Mouse (Mus musculus): ENCODE data around the gene Dhx35. TPM values are rescaled to one million over a fixed set of nuclear protein-coding genes. Genes with fewer than 3 reads are reported as not detected.

Gene Dhx35
- polyA plus RNA-seq, 1 experiment from 2014 or later = 2.9 TPM

GRCm38 (mm10) chr2:158770126-158770757 is 24.4 kb upstream of the Dhx35 start:
- ATAC-seq (ENCODE audit: low read depth) = no peak
- Histone ChIP-seq H3K4me2 (ENCODE audit: low read depth, low read length) (peak overlapping the region; percentile 97), H3K4me1 (ENCODE audit: control insufficient read depth, low read depth, low read length) (peaks cover 42% of the 10 kb centered on the region), H3K4me3 (ENCODE audit: low read depth, low read length) (peak overlapping the region; percentile 74), H3K27ac (ENCODE audit: low read length) (no peak overlapping the region), H3K27me3 (ENCODE audit: control insufficient read depth, insufficient read depth, low read depth, low read length) (no peaks in the 10 kb centered on the region), H3K36me3 (ENCODE audit: control insufficient read depth, insufficient read depth) (peaks cover 5% of the 10 kb centered on the region), H3K9ac (ENCODE audit: low read depth, low read length) (peak overlapping the region; percentile 9; the same call in 1 of the 2 replicates), H3K9me3 (replicated peaks; ENCODE audit: control insufficient read depth, low read length) (no peaks in the 10 kb centered on the region)
- 58% methylated on average over 13 of the region's 13 CpGs for WGBS (ENCODE audit: insufficient replicate concordance)

GRCm38 (mm10) chr2:158771066-158771763 is 23.4 kb upstream of the Dhx35 start:
- peak overlapping the region; percentile 22; the same call in 1 of the 2 replicates for H3K9ac ChIP-seq (ENCODE audit: low read depth, low read length)
- peaks cover 42% of the 10 kb centered on the region for H3K4me1 ChIP-seq (ENCODE audit: control insufficient read depth, low read depth, low read length)
- H3K27me3 ChIP-seq (ENCODE audit: control insufficient read depth, insufficient read depth, low read depth, low read length) = no peaks in the 10 kb centered on the region
- ATAC-seq (ENCODE audit: low read depth) = no peak
- H3K27ac ChIP-seq (ENCODE audit: low read length) = no peak overlapping the region
- H3K4me3 ChIP-seq (ENCODE audit: low read depth, low read length) = peak overlapping the region; percentile 74
- 71% methylated on average over 11 of the region's 11 CpGs for WGBS (ENCODE audit: insufficient replicate concordance)
- no peaks in the 10 kb centered on the region for H3K9me3 ChIP-seq (replicated peaks; ENCODE audit: control insufficient read depth, low read length)
- H3K4me2 ChIP-seq (ENCODE audit: low read depth, low read length) = peak overlapping the region; percentile 97
- peaks cover 5% of the 10 kb centered on the region for H3K36me3 ChIP-seq (ENCODE audit: control insufficient read depth, insufficient read depth)

GRCm38 (mm10) chr2:158772808-158773207 is 21.8 kb upstream of the Dhx35 start:
- H3K27me3 ChIP-seq (ENCODE audit: control insufficient read depth, insufficient read depth, low read depth, low read length) = no peaks in the 10 kb centered on the region
- H3K9ac ChIP-seq (ENCODE audit: low read depth, low read length) = no peak overlapping the region
- ATAC-seq (ENCODE audit: low read depth) = no peak
- no peak overlapping the region for H3K4me2 ChIP-seq (ENCODE audit: low read depth, low read length)
- peaks cover 48% of the 10 kb centered on the region for H3K4me1 ChIP-seq (ENCODE audit: control insufficient read depth, low read depth, low read length)
- H3K27ac ChIP-seq (ENCODE audit: low read length) = no peak overlapping the region
- 80% methylated on average over 13 of the region's 13 CpGs for WGBS (ENCODE audit: insufficient replicate concordance)
- H3K9me3 ChIP-seq (replicated peaks; ENCODE audit: control insufficient read depth, low read length) = no peaks in the 10 kb centered on the region
- peaks cover 5% of the 10 kb centered on the region for H3K36me3 ChIP-seq (ENCODE audit: control insufficient read depth, insufficient read depth)
- no peak overlapping the region for H3K4me3 ChIP-seq (ENCODE audit: low read depth, low read length)

- no peak for ATAC-seq (ENCODE audit: low read depth)
Measured at GRCm38 (mm10) chr2:158774886-158775285, 19.7 kb upstream of the Dhx35 start.

GRCm38 (mm10) chr2:158776716-158777115 is 17.9 kb upstream of the Dhx35 start:
- no peak overlapping the region for H3K4me3 ChIP-seq (ENCODE audit: low read depth, low read length)
- WGBS (ENCODE audit: insufficient replicate concordance) = 88% methylated on average over 4 of the region's 4 CpGs
- ATAC-seq (ENCODE audit: low read depth) = no peak
- H3K9ac ChIP-seq (ENCODE audit: low read depth, low read length) = no peak overlapping the region
- peaks cover 29% of the 10 kb centered on the region for H3K36me3 ChIP-seq (ENCODE audit: control insufficient read depth, insufficient read depth)
- H3K4me1 ChIP-seq (ENCODE audit: control insufficient read depth, low read depth, low read length) = peaks cover 20% of the 10 kb centered on the region
- no peaks in the 10 kb centered on the region for H3K27me3 ChIP-seq (ENCODE audit: control insufficient read depth, insufficient read depth, low read depth, low read length)
- H3K9me3 ChIP-seq (replicated peaks; ENCODE audit: control insufficient read depth, low read length) = no peaks in the 10 kb centered on the region
- no peak overlapping the region for H3K27ac ChIP-seq (ENCODE audit: low read length)
- no peak overlapping the region for H3K4me2 ChIP-seq (ENCODE audit: low read depth, low read length)

More at GRCm38 (mm10) chr2:158774886-158775285, 19.7 kb upstream of the Dhx35 start:
- Histone ChIP-seq H3K27ac (ENCODE audit: low read length) (no peak overlapping the region), H3K4me3 (ENCODE audit: low read depth, low read length) (no peak overlapping the region), H3K27me3 (ENCODE audit: control insufficient read depth, insufficient read depth, low read depth, low read length) (no peaks in the 10 kb centered on the region), H3K4me1 (ENCODE audit: control insufficient read depth, low read depth, low read length) (peaks cover 37% of the 10 kb centered on the region), H3K36me3 (ENCODE audit: control insufficient read depth, insufficient read depth) (peaks cover 11% of the 10 kb centered on the region), H3K4me2 (ENCODE audit: low read depth, low read length) (no peak overlapping the region), H3K9ac (ENCODE audit: low read depth, low read length) (no peak overlapping the region), H3K9me3 (replicated peaks; ENCODE audit: control insufficient read depth, low read length) (no peaks in the 10 kb centered on the region)
- WGBS (ENCODE audit: insufficient replicate concordance) = 55% methylated on average over 8 of the region's 8 CpGs

- Histone ChIP-seq H3K36me3 (ENCODE audit: control insufficient read depth, insufficient read depth) (peaks cover 31% of the 10 kb centered on the region), H3K27ac (ENCODE audit: low read length) (no peak overlapping the region), H3K9me3 (replicated peaks; ENCODE audit: control insufficient read depth, low read length) (no peaks in the 10 kb centered on the region), H3K4me1 (ENCODE audit: control insufficient read depth, low read depth, low read length) (peaks cover 16% of the 10 kb centered on the region), H3K27me3 (ENCODE audit: control insufficient read depth, insufficient read depth, low read depth, low read length) (no peaks in the 10 kb centered on the region), H3K9ac (ENCODE audit: low read depth, low read length) (no peak overlapping the region), H3K4me2 (ENCODE audit: low read depth, low read length) (no peak overlapping the region), H3K4me3 (ENCODE audit: low read depth, low read length) (no peak overlapping the region)
- WGBS (ENCODE audit: insufficient replicate concordance) = 47% methylated on average over 6 of the region's 6 CpGs
- no peak for ATAC-seq (ENCODE audit: low read depth)
Measured at GRCm38 (mm10) chr2:158777490-158777889, 17.1 kb upstream of the Dhx35 start.

- Histone ChIP-seq H3K4me2 (ENCODE audit: low read depth, low read length) (no peak overlapping the region), H3K27me3 (ENCODE audit: control insufficient read depth, insufficient read depth, low read depth, low read length) (no peaks in the 10 kb centered on the region), H3K9ac (ENCODE audit: low read depth, low read length) (no peak overlapping the region), H3K4me3 (ENCODE audit: low read depth, low read length) (no peak overlapping the region), H3K27ac (ENCODE audit: low read length) (no peak overlapping the region), H3K9me3 (replicated peaks; ENCODE audit: control insufficient read depth, low read length) (no peaks in the 10 kb centered on the region), H3K36me3 (ENCODE audit: control insufficient read depth, insufficient read depth) (peaks cover 32% of the 10 kb centered on the region), H3K4me1 (ENCODE audit: control insufficient read depth, low read depth, low read length) (peaks cover 16% of the 10 kb centered on the region)
- ATAC-seq (ENCODE audit: low read depth) = no peak
- 81% methylated on average over 7 of the region's 7 CpGs for WGBS (ENCODE audit: insufficient replicate concordance)
Measured at GRCm38 (mm10) chr2:158778349-158778748, 16.3 kb upstream of the Dhx35 start.

GRCm38 (mm10) chr2:158781126-158781525 is 13.5 kb upstream of the Dhx35 start:
- Histone ChIP-seq H3K9me3 (replicated peaks; ENCODE audit: control insufficient read depth, low read length) (no peaks in the 10 kb centered on the region), H3K4me3 (ENCODE audit: low read depth, low read length) (no peak overlapping the region), H3K27ac (ENCODE audit: low read length) (no peak overlapping the region), H3K27me3 (ENCODE audit: control insufficient read depth, insufficient read depth, low read depth, low read length) (no peaks in the 10 kb centered on the region), H3K4me2 (ENCODE audit: low read depth, low read length) (no peak overlapping the region), H3K4me1 (ENCODE audit: control insufficient read depth, low read depth, low read length) (peaks cover 10% of the 10 kb centered on the region), H3K9ac (ENCODE audit: low read depth, low read length) (no peak overlapping the region), H3K36me3 (ENCODE audit: control insufficient read depth, insufficient read depth) (peaks cover 58% of the 10 kb centered on the region)
- WGBS (ENCODE audit: insufficient replicate concordance) = 89% methylated on average over 7 of the region's 7 CpGs
- no peak for ATAC-seq (ENCODE audit: low read depth)

Measured in liver, embryonic 16.5 days (tissue).